Mouse (Mus musculus): ENCODE results near the gene Fgfr2. TPM values are rescaled to one million over a fixed set of nuclear protein-coding genes. Genes with fewer than 3 reads are reported as not detected.

Fgfr2 gene
- total RNA-seq, 2 experiments from 2014 or later, result 47.6 to 49.5 TPM

DNA sequence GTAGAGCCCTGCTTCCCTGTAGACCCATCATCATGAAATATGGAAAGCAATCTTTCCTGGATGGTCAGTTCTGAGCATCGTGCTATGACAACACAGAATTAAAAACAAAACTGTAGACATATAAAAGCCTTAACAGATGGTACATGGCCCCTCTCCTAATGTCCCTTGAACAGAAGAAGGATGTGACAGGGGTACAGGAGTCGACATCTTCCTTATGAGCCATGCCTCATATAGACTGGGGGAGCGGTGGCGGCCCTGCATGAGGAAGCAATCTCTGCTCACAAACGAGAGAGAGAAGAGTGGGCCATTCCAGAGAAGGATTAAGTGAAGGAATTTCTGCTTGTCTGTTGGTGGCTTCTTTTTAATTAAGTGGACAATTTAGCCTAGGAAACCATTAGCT lies 864.9 kb downstream of the Fgfr2 start:
- no peak for DNase-seq (ENCODE audit: low spot score in 2 of 2)
- TF ChIP-seq CTCF (conservative IDR thresholded peaks at IDR 0.05), result no peak
- Histone ChIP-seq H3K4me3 (no peak overlapping the region), H3K27ac (no peak overlapping the region)

DNA sequence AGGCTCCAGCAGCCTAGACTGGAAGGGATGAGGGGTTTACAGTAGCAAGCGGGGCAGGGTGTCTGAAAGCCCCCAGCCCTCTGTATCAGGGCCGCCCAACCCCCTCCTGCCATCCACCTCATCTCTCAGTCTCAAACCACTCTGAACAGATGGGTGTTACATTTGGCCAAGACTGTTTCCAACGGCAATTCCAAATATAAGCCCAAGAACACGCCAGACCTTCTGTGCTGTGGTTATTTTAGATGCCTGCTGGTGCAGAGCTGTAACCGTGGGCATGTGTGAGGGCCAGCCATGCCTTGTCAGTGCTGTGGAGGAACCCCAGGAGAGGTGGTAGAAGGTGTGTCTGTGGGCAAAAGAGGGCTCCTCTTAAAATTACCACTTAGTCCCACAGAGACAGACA lies 869.6 kb downstream of the Fgfr2 start:
- peak overlapping the region; percentile 79 for H3K27ac ChIP-seq
- no peak overlapping the region; the same call in 1 of the 2 replicates for H3K4me3 ChIP-seq
- no peak for TF ChIP-seq CTCF (conservative IDR thresholded peaks at IDR 0.05)
- peak; percentile 70 to 79 for DNase-seq (ENCODE audit: low spot score in 2 of 2)

DNA sequence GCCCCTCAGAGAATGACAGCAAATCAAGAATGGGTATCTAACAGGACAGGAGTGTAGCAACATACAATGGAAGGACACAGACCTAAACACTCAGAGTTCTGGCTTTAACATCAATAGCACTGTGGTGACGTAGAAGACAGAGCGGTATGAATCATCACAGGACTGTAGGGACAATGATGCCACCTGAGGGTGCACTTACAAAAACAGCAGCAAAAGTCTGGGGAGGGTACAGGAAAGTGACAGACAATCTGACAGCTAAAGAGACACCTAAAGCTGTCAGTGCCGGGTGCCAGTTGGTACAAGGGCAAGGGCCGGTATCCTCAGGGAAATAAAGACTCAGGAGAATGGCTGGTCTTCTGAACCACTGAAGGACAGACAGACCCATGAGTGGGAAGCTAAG lies 870.1 kb downstream of the Fgfr2 start:
- no peak for DNase-seq (ENCODE audit: low spot score in 2 of 2)
- no peak overlapping the region; the same call in 1 of the 2 replicates for H3K4me3 ChIP-seq
- peak overlapping the region; percentile 79 for H3K27ac ChIP-seq
- no peak for TF ChIP-seq CTCF (conservative IDR thresholded peaks at IDR 0.05)

DNA sequence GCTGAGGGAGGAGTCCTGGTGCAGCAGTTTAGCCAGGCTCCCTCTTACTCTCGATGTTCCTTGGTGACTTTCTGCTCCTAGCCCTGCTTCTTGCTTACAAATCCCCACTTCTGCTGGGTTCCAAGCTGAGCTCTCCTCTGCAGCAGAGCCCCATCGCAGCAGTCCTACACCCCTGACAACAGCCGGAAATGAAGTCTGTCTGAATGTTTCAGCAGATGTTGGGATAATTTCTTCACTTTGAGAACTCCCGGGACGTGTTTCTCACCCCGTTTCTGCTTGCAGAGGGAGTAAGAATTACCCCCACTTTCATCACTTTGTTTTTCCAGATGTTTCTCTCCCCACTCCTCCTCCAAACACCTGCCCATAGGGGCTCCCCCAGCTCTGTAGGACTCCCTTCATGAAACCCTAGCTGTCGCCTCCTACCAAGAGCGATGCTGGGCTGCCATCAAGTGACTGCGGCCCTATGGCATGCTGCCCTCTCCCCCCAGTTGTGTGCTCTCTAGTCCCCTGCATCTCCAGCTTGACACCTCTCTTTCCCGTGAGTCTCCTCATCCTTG lies 873.5 kb downstream of the Fgfr2 start:
- H3K27ac ChIP-seq, result no peak overlapping the region
- no peak overlapping the region for H3K4me3 ChIP-seq
- TF ChIP-seq CTCF (conservative IDR thresholded peaks at IDR 0.05), result no peak
- no peak for DNase-seq (ENCODE audit: low spot score in 2 of 2)

DNA sequence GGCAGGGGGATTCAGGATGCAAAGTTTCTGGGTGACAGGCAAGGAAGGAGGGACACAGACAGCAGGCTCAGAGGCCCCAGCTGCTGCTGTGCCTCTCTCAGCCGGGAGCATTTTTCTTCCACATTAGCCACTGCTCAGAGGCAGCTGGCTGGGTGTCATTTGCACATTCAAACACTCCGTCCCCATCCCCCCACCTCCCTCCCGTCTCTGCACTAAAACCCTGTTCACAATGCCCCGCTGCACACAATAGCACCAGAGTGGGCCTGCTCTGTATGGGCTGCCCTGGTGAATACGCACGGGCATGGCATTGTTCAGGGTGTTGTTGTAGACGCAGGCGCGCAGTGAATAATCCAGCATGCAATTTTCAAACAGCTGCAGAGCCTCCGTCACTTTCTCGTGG lies 875.6 kb downstream of the Fgfr2 start:
- Histone ChIP-seq H3K27ac (peak overlapping the region; percentile 65; the same call in 1 of the 2 replicates), H3K4me3 (no peak overlapping the region)
- TF ChIP-seq CTCF (conservative IDR thresholded peaks at IDR 0.05), result no peak
- DNase-seq (ENCODE audit: low spot score in 2 of 2), result peak in 1 of 2 experiments; percentile 30

DNA sequence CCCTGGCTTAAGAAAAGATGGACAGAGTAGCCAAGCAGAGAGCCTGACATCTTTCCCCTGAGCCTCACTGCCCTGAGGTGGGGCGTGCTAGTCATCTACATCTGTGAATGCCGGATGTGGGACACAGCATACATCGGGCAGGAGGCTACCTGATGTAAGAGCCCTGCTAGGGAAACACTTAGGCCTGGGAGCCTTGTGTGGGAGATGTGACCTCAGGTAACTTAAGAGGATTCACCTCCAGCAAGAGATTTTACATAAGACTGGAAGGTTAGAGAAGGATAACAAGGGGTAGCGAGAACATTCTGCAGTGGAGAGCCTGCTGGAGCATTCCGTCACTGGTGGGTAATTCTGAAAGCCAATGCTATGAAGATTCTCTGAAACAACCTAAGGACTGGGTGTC lies 876.1 kb downstream of the Fgfr2 start:
- peak overlapping the region; percentile 65; the same call in 1 of the 2 replicates for H3K27ac ChIP-seq
- TF ChIP-seq CTCF (conservative IDR thresholded peaks at IDR 0.05), result no peak
- no peak overlapping the region for H3K4me3 ChIP-seq
- DNase-seq (ENCODE audit: low spot score in 2 of 2), result no peak

DNA sequence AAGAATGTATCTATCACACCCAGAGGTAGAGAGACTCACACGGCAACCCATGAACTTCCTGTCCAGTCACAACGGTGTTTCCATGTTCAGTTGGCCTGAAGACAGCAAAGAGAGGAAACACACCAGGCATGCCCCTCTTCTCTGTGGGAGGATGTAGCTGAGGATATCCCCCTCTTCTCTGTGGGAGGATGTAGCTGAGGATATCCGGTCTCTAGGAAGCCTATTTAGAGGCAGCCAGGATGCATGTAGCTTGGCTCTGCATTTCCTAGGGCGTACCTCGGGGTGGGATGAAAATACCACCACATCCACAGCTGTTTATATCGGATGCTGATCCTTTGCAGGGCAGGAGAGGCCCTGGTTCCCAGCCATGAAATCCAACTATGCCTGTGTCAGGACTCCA lies 877.4 kb downstream of the Fgfr2 start:
- no peak overlapping the region for H3K4me3 ChIP-seq
- no peak overlapping the region for H3K27ac ChIP-seq
- no peak for TF ChIP-seq CTCF (conservative IDR thresholded peaks at IDR 0.05)
- DNase-seq (ENCODE audit: low spot score in 2 of 2), result no peak

DNA sequence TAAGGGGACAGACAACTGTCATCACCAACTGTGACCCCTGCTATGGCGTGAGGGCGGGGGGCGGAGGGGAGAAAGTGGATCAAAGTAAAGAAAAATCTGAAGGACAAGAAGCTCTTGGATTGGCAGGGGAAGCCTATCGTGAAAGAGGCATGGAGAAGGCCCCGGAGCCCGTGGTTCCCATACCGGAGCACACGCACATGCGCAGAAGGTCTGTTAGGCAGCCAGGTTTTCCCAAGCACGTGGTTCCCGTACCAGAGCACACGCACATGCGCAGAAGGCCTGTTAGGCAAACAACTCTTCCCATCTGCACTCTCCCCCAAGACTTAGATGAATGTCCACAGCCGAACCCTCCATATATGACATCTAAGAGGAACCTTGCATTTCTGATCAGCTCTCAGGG lies 878.5 kb downstream of the Fgfr2 start:
- no peak for DNase-seq (ENCODE audit: low spot score in 2 of 2)
- TF ChIP-seq CTCF (conservative IDR thresholded peaks at IDR 0.05), result no peak
- Histone ChIP-seq H3K27ac (no peak overlapping the region), H3K4me3 (no peak overlapping the region)

DNA sequence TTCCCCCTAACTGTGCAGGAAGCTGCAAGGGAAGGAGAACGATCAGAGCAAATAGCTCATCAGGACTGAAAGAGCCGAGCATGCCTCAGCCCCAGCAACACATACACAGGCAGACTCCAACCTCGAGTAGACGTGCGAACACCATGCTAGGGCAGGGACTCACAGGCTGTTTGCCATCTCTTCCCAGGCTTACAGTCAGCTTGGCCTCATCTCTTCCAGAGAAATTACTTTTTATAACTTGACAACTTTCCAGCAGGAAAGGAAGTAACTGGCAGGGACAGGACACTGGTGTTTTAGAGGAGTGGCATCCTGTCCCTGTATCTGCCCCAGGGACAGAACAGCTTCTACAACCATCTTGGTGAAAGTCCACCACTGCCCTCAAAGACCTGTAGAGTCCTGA lies 879.9 kb downstream of the Fgfr2 start:
- Histone ChIP-seq H3K27ac (no peak overlapping the region), H3K4me3 (no peak overlapping the region)
- no peak for TF ChIP-seq CTCF (conservative IDR thresholded peaks at IDR 0.05)
- no peak for DNase-seq (ENCODE audit: low spot score in 2 of 2)

DNA sequence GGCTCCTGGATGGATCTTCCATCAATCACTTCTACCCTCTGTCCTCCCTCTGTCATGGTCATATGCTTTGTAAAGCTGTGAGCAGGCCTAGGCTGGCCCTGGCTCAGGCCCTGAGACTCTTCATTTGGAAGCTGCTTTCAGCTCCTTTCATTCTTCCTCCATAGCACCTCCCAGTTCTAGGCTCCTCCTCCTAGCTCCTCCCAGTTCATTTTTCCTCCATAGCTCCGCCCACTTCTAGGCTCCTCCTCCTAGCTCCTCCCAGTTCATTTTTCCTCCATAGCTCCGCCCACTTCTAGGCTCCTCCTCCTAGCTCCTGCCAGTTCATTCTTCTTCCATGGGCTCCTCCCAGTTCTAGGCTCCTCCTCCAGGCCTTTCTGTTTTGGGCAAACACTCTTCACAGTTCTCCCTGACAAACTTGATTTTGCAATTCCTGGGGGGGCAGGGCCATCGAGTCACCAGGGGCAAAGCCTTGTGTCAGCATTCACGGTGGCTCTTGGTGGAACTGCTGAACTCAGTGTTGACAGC lies 880.5 kb downstream of the Fgfr2 start:
- Histone ChIP-seq H3K4me3 (no peak overlapping the region), H3K27ac (no peak overlapping the region)
- TF ChIP-seq CTCF (conservative IDR thresholded peaks at IDR 0.05), result no peak
- no peak for DNase-seq (ENCODE audit: low spot score in 2 of 2)

DNA sequence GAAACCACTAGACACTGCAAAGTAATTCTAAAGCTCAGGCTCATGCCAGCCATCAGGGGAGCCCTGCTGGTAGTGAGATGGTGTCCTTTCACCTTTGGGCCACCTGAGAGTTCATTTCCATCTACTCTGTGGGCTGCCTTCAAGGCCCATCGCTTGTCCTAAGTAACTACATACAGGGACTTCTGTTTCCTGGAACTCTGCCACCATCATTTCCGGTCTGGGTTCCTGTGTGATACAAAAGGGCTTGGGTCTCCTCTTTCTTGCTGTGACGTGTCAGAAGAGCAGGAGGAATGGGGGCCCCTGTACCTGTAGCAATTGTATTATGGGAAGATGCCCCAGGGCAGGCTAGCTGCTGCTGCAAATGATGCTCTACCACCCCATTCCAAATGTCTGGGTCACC lies 884.2 kb downstream of the Fgfr2 start:
- no peak overlapping the region for H3K27ac ChIP-seq
- H3K4me3 ChIP-seq, result no peak overlapping the region
- no peak for TF ChIP-seq CTCF (conservative IDR thresholded peaks at IDR 0.05)
- DNase-seq (ENCODE audit: low spot score in 2 of 2), result no peak

DNA sequence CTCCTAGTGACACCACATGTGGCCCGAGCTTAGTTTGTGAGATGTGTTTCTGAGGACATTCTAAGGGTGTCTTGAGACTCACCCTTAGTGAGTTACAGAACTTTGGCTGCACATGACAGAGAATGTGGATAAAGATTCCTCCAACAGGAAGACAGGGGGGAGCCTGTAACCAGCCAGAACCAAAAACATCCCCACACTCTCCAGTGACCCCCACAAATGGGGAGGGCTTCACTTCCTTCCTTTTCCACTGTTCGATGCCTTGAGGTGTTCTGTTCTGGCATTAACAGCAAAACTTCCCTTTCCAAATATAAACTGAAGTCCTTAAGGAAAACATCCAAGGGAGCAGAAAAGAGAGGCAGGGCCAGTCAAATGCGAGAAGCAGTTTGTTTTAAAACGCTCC lies 886.0 kb downstream of the Fgfr2 start:
- no peak overlapping the region for H3K4me3 ChIP-seq
- TF ChIP-seq CTCF (conservative IDR thresholded peaks at IDR 0.05), result no peak
- peak in 1 of 2 experiments; percentile 7 for DNase-seq (ENCODE audit: low spot score in 2 of 2)

DNA sequence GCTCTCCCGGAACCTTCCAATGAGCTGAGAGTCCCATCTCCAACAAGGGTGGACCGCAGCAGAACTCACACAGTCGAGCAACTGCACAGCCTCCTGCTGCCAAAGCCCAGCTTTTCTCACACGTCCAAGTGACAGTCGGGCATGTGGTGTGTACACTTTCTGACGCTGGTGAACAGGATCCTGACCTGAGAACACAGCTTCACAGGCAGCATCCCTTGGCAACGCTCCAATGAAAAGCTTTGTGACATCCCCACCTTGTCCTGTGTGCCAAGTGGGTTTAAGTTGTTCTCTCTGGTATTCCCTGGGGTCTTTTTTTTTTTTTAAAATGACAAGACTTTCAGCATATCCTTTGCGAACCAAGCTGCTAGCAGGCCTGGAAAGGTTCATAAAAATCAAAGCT lies 886.4 kb downstream of the Fgfr2 start:
- TF ChIP-seq CTCF (conservative IDR thresholded peaks at IDR 0.05), result no peak
- no peak for DNase-seq (ENCODE audit: low spot score in 2 of 2)
- Histone ChIP-seq H3K27ac (peak overlapping the region; percentile 40; the same call in 1 of the 2 replicates), H3K4me3 (no peak overlapping the region)

More for the DNA sequence above, 886.0 kb downstream of the Fgfr2 start:
- H3K27ac ChIP-seq, result peak overlapping the region; percentile 40; the same call in 1 of the 2 replicates

DNA sequence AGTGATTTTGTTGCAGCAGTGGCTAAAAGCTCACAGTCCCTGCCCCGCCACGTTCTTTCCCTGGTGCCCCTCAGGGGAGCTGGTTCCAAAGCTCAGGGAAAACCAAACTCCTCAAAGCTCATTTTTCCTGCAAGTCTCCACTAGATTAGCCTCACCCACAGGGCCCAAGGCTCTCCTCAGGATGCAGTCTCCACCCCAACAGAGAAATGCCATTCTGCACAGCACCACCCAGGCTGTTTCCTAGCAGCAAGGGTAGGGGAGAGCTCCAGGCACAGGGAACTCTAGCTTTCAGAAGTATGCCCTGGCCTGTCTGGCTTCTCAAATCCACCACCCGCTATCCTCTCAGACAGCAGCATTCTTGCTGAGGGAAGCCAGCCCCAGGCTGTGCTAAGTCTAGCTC lies 888.9 kb downstream of the Fgfr2 start:
- DNase-seq (ENCODE audit: low spot score in 2 of 2), result no peak
- H3K4me3 ChIP-seq, result no peak overlapping the region
- no peak for TF ChIP-seq CTCF (conservative IDR thresholded peaks at IDR 0.05)
- peak overlapping the region; percentile 14; the same call in 1 of the 2 replicates for H3K27ac ChIP-seq
